Mouse (Mus musculus) stomach, embryonic 15.5 days (tissue): Measurements from ENCODE around the gene Rhov. TPM values are rescaled to one million over a fixed set of nuclear protein-coding genes. Genes with fewer than 3 reads are reported as not detected.

Source experiments
- ATAC-seq: fragments of 200-750 bp; cut with Nextera tagmentation; 2 replicates; pipeline ENCODE4 v1.8.0; 2017; ENCODE audit warnings: low read depth, moderate number of reproducible peaks, moderate TSS enrichment; ENCODE audit not compliant: insufficient read depth, low FRiP score
- H3K27ac ChIP-seq: fragments of 300-500 bp; sonication (generic); 2 replicates; pipeline ENCODE4 v1.5.1; 2015; ENCODE audit warnings: mild to moderate bottlenecking, inconsistent platforms
- H3K27me3 ChIP-seq: fragments of 300-500 bp; sonication (generic); replicated peaks from 2 replicates; pipeline ENCODE4 v1.6.1; 2015; ENCODE audit warnings: inconsistent platforms
- H3K36me3 ChIP-seq: fragments of 300-500 bp; sonication (generic); 2 replicates; pipeline ENCODE4 v1.6.1; 2015; ENCODE audit warnings: inconsistent platforms
- H3K4me1 ChIP-seq: fragments of 300-500 bp; sonication (generic); 2 replicates; pipeline ENCODE4 v1.6.1; 2015; ENCODE audit warnings: inconsistent platforms
- H3K4me2 ChIP-seq: fragments of 300-500 bp; sonication (generic); 2 replicates; pipeline ENCODE4 v1.6.1; 2015; ENCODE audit warnings: mild to moderate bottlenecking, inconsistent platforms
- H3K4me3 ChIP-seq: fragments of 300-500 bp; sonication (generic); replicated peaks from 2 replicates; pipeline ENCODE4 v1.5.1; 2015; ENCODE audit warnings: inconsistent platforms
- H3K9ac ChIP-seq: fragments of 300-500 bp; sonication (generic); 2 replicates; pipeline ENCODE4 v1.6.1; 2015; ENCODE audit warnings: inconsistent platforms
- H3K9me3 ChIP-seq: fragments of 300-500 bp; sonication (generic); 2 replicates; pipeline ENCODE4 v1.6.1; 2016; ENCODE audit warnings: inconsistent platforms
- WGBS: fragments of 180-500 bp; shearing (Covaris S2); methylation state at CpG from one replicate; pipeline ENCODE4 v1.1.7; 2015; 5-methylcytosine and 5-hydroxymethylcytosine counted together
- polyA plus RNA-seq: library from polyadenylated mRNA; unstranded; fragments of >200 nt; fragmentation: Nextera tagmentation; extraction: Ambion mirVana; gene quantifications from 2 replicates; pipeline ENCODE4 v1.2.1, GENCODE M21; 2015

The Rhov gene
- polyA plus RNA-seq, 1 experiment from 2014 or later: 28.4 TPM

- ATAC-seq: peak; percentile 16; the same call in 1 of the 2 replicates
- no peak overlapping the region for H3K4me3 ChIP-seq
- H3K27ac ChIP-seq: peak overlapping the region; percentile 36
- H3K9me3 ChIP-seq: no peaks in the 10 kb centered on the region
- H3K27me3 ChIP-seq: no peaks in the 10 kb centered on the region
- no peak overlapping the region for H3K9ac ChIP-seq
- no peaks in the 10 kb centered on the region for H3K36me3 ChIP-seq
- no peak overlapping the region for H3K4me2 ChIP-seq
- peaks cover 14% of the 10 kb centered on the region for H3K4me1 ChIP-seq
- WGBS: 55% methylated on average over 5 of the region's 5 CpGs
These were observed 20.7 kb downstream of the Rhov start for GRCm38 (mm10) chr2:119250377-119250776.

GRCm38 (mm10) chr2:119249592-119250061 is 21.4 kb downstream of the Rhov start:
- 49% methylated on average over 4 of the region's 4 CpGs for WGBS
- peak overlapping the region; percentile 72 for H3K27ac ChIP-seq
- ATAC-seq: peak; percentile 70; the same call in 1 of the 2 replicates
- H3K9ac ChIP-seq: no peak overlapping the region
- no peaks in the 10 kb centered on the region for H3K9me3 ChIP-seq
- peaks cover 14% of the 10 kb centered on the region for H3K4me1 ChIP-seq
- no peak overlapping the region for H3K4me3 ChIP-seq
- no peak overlapping the region for H3K4me2 ChIP-seq
- H3K27me3 ChIP-seq: no peaks in the 10 kb centered on the region
- H3K36me3 ChIP-seq: no peaks in the 10 kb centered on the region

- WGBS: 82% methylated on average over 9 of the region's 9 CpGs
- H3K4me2 ChIP-seq: no peak overlapping the region
- no peak overlapping the region for H3K4me3 ChIP-seq
- no peaks in the 10 kb centered on the region for H3K9me3 ChIP-seq
- no peak overlapping the region for H3K9ac ChIP-seq
- no peak for ATAC-seq
- H3K36me3 ChIP-seq: no peaks in the 10 kb centered on the region
- H3K27me3 ChIP-seq: no peaks in the 10 kb centered on the region
- peaks cover 14% of the 10 kb centered on the region for H3K4me1 ChIP-seq
- no peak overlapping the region for H3K27ac ChIP-seq
These were observed 23.2 kb downstream of the Rhov start for GRCm38 (mm10) chr2:119247904-119248303.

DNA sequence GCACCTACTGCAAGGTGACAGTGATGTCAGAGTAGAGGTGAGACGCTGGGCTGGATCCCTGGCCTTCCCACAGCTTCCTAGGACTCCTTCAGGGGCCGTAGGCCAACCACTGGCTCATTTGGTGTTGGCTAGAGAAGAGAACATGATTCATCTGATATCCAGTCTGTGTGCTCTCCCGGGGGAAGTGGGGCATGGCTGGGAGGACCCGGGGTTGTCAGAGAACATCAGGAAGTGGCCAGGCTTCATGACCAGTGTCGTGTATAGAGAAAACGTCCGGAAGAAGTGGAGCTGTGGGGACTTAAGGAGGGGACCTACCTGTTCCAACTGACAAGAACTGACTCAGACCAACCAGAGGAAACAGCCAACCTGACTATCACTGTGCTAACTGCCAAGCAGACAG is 25.8 kb downstream of the Rhov start:
- WGBS: 76% methylated on average over 7 of the region's 7 CpGs
- Histone ChIP-seq H3K36me3 (no peaks in the 10 kb centered on the region), H3K4me3 (no peak overlapping the region), H3K9ac (no peak overlapping the region), H3K4me1 (peaks cover 10% of the 10 kb centered on the region), H3K27ac (no peak overlapping the region), H3K4me2 (no peak overlapping the region), H3K9me3 (no peaks in the 10 kb centered on the region), H3K27me3 (no peaks in the 10 kb centered on the region)
- ATAC-seq: no peak

DNA sequence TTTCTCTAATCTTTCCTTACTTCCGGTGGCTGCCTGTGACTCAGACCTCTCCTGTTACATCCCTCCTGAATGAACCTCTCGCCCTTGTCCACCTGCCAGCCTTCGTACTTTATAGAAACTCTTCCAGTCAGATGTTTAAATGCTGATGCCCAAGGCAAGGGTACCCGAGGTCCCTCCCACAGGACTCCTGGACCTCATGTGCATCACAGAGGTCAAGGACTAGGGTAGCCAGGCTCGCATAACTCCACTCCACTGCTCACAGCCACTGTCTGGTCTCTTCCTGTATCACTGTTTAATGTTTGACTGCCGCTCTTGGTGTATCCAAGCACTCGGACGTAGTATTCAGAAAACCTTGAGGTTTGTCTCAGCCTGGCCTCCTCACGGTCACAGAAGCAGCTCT is 28.5 kb downstream of the Rhov start:
- Histone ChIP-seq H3K36me3 (no peaks in the 10 kb centered on the region), H3K27ac (no peak overlapping the region), H3K4me3 (no peak overlapping the region), H3K9me3 (no peaks in the 10 kb centered on the region), H3K9ac (no peak overlapping the region), H3K4me2 (no peak overlapping the region), H3K27me3 (peaks cover 14% of the 10 kb centered on the region), H3K4me1 (0 out of 2 replicates have a peak, but pooled peaks cover 4% of the 10 kb centered on the region)
- ATAC-seq: no peak
- WGBS: 68% methylated on average over 9 of the region's 9 CpGs

- no peak overlapping the region for H3K27ac ChIP-seq
- ATAC-seq: no peak
- WGBS: 87% methylated on average over 4 of the region's 4 CpGs
- peaks cover 25% of the 10 kb centered on the region for H3K27me3 ChIP-seq
- peak overlapping the region; percentile 83; the same call in 1 of the 2 replicates for H3K4me2 ChIP-seq
- H3K36me3 ChIP-seq: no peaks in the 10 kb centered on the region
- H3K9ac ChIP-seq: no peak overlapping the region
- H3K4me1 ChIP-seq: peaks cover 12% of the 10 kb centered on the region; the same call in 1 of the 2 replicates
- H3K4me3 ChIP-seq: no peak overlapping the region
- no peaks in the 10 kb centered on the region for H3K9me3 ChIP-seq
These were observed 30.3 kb downstream of the Rhov start for GRCm38 (mm10) chr2:119240819-119241186.

DNA sequence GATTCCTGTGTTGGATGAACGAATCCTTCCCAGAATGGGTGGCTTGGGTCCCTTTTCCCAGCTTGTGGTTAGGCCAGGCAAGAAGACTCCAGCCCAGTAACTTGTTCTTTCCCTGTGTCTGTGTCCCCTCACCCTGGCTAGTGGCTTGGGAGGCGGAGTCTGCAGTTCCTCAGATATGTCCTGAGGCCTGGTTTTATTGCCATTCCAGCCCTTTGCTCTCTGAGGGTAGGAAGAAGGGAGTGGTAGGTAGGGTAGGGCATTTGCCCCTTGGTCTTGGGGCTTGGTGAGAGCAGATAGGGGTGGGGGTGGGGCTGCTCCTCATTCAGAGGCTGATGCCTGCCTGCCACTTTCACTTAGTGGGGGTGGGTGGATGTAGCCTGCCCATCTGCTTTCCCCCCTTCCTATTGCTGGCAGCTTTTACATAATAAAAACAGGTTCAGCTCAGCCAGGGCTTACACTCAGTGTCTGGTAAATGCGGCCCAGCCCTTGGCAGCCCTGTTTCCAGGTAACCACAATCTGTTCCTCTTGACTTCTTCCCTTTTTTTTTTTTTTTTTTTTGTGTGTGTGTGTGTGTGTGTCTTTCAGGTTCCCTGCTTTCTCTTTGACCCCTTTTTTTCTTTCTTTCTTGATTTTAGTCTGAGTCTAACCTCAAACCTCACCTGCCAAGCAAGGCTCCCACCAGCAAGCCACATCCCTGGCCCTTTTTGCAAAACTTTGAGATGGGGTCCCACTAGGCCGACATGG is 30.8 kb downstream of the Rhov start:
- Histone ChIP-seq H3K27me3 (peaks cover 30% of the 10 kb centered on the region), H3K9ac (no peak overlapping the region), H3K9me3 (no peaks in the 10 kb centered on the region), H3K36me3 (no peaks in the 10 kb centered on the region), H3K4me2 (peak overlapping the region; percentile 83), H3K27ac (peak overlapping the region; percentile 45; the same call in 1 of the 2 replicates), H3K4me3 (0 out of 2 replicates have a peak overlapping the region, but pooled peaks have one; percentile 8), H3K4me1 (peaks cover 12% of the 10 kb centered on the region; the same call in 1 of the 2 replicates)
- ATAC-seq: no peak
- 56% methylated on average over 4 of the region's 4 CpGs for WGBS

DNA sequence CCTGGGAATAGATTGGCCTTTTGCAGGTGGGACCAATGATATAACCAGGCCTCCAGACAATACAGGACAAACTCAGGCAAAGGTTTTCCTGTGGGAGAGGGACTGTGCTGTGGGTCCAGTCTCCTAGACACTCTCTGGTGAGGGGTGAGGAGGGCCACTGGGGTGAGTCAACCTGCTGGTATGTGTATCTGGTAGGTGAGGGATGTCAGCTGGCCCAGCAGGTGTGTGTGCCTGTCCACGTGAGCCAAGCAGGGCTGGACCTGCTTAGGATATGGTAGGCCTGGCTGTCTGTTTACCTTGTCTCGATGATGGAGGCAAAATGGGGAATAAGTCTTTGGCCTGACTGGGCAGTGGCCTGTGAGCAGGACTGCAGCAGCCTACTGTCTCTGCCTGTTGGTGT is 32.4 kb downstream of the Rhov start:
- Histone ChIP-seq H3K9me3 (no peaks in the 10 kb centered on the region), H3K4me2 (peak overlapping the region; percentile 83), H3K27ac (peak overlapping the region; percentile 87), H3K36me3 (no peaks in the 10 kb centered on the region), H3K4me3 (peak overlapping the region; percentile 55), H3K4me1 (peaks cover 12% of the 10 kb centered on the region; the same call in 1 of the 2 replicates), H3K27me3 (peaks cover 30% of the 10 kb centered on the region), H3K9ac (no peak overlapping the region)
- 48% methylated on average over 2 of the region's 2 CpGs for WGBS
- ATAC-seq: peak; percentile 59; the same call in 1 of the 2 replicates

DNA sequence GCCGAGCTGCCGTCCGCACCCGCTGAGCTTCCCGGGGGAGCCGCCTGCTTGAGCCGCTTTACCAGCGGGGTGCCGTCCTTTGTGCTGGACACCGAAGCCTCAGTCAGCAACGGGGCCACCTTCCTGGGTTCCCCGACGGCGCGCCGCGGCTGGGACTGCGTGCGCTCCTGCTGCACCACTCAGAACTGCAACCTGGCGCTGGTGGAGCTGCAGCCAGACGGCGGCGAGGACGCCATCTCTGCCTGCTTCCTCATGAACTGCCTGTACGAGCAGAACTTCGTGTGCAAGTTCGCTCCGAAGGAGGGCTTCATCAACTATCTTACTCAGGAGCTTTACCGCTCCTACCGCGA is 33.2 kb downstream of the Rhov start:
- Histone ChIP-seq H3K4me3 (peak overlapping the region; percentile 55), H3K9me3 (no peaks in the 10 kb centered on the region), H3K9ac (peak overlapping the region; percentile 54), H3K36me3 (no peaks in the 10 kb centered on the region), H3K4me2 (peak overlapping the region; percentile 83), H3K27me3 (peaks cover 30% of the 10 kb centered on the region), H3K4me1 (peaks cover 12% of the 10 kb centered on the region; the same call in 1 of the 2 replicates), H3K27ac (peak overlapping the region; percentile 87)
- ATAC-seq: 0 out of 2 replicates have a peak, but pooled peaks have one; percentile 4
- 3% methylated on average over 31 of the region's 31 CpGs for WGBS

DNA sequence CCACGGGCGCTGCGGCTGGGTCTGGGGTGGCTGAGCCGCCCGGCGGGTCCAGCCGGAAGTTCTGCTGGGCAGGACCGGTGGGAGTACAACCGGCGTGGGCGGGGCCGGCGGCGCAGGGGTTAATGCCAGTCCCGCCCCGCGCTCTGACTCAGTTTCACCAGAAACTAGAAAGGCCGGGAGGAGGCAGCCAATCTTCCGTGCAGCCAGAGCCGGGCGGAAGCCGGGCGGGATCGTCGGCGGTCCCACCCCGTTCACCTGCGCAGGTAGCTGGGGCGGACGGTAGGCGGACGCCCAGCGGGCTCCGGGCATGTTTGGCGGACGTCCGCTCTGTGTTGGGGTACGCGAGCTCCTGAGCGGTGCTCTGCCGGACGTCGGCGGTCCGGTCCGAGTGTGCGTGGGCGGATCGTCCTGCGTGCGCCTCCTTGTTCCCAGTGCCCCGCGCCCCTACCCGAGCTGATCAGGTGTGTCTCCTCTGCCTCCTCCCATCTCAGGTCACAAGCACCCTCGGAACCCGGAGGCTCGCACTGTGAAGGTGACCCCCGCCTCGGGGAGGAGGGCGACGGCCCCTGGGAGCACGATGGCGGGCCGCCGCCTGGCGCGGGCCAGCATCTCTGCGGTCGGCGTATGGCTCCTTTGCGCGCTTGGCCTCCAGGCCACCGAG is 33.7 kb downstream of the Rhov start, which contains the start of gene Spint1:
Gene Spint1, plus strand, starts transcription at position 153 of the 661 bp plus-strand sequence.
- H3K4me2 ChIP-seq: peak within 1 kb of the TSS; percentile 83
- ATAC-seq: peak; percentile 66
- no peaks in the 10 kb centered on the region for H3K36me3 ChIP-seq
- peak within 1 kb of the TSS; percentile 54 for H3K9ac ChIP-seq
- 1% methylated on average over 73 of the region's 73 CpGs for WGBS
- H3K4me1 ChIP-seq: peaks cover 12% of the 10 kb centered on the region; the same call in 1 of the 2 replicates
- no peaks in the 10 kb centered on the region for H3K9me3 ChIP-seq
- H3K4me3 ChIP-seq: peak within 1 kb of the TSS; percentile 55
- H3K27me3 ChIP-seq: peaks cover 30% of the 10 kb centered on the region
- peak within 1 kb of the TSS; percentile 87 for H3K27ac ChIP-seq

DNA sequence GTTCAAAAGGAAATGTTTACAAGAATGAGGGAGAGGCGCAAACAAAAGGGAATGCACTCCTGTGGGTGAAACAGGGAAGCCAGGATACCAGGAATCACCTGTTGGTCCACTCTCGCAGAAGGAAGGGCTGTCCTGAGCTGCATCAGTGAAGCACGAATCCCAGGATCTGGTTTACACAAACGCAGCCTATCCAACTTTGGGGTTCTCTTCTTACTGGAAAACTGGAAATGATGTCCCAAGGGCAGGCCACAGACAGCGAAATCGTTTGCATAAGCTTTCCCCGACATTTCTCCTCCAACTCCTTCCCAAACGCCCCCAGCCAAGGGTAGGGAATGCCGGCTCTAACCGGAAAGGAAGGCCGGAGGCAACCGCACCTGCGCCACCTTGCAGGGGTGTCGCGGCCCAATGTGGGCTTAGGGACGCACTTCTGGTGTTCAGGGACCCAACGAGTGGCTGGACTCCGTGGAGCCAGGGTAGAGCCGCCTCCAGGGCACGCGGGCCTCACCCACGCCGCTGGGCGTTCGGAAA is 34.3 kb downstream of the Rhov start:
- Histone ChIP-seq H3K27me3 (peaks cover 30% of the 10 kb centered on the region), H3K9me3 (no peaks in the 10 kb centered on the region), H3K36me3 (no peaks in the 10 kb centered on the region), H3K27ac (peak overlapping the region; percentile 87), H3K9ac (peak overlapping the region; percentile 54; the same call in 1 of the 2 replicates), H3K4me3 (peak overlapping the region; percentile 55), H3K4me2 (peak overlapping the region; percentile 83), H3K4me1 (peaks cover 12% of the 10 kb centered on the region; the same call in 1 of the 2 replicates)
- ATAC-seq: peak; percentile 32
- 6% methylated on average over 25 of the region's 25 CpGs for WGBS
